Mouse (Mus musculus): ENCODE measurements at regions not wholly inside any gene's neighbourhood (a gene's known extent, or its start where the extent isn't known, plus 50 kb on each side); places are given as distances from the start of the nearest gene placed in this dataset.

GRCm38 (mm10) chr13:44329701-44330100, 399.6 kb upstream of the Jarid2 start:
- Histone ChIP-seq H3K9ac (no peak overlapping the region), H3K4me1 (peaks cover 15% of the 10 kb centered on the region), H3K9me3 (replicated peaks) (no peaks in the 10 kb centered on the region), H3K27me3 (no peaks in the 10 kb centered on the region), H3K36me3 (no peaks in the 10 kb centered on the region), H3K4me3 (replicated peaks) (no peak overlapping the region), H3K27ac (no peak overlapping the region), H3K4me2 (no peak overlapping the region)
- WGBS: 43% methylated on average over 10 of the region's 10 CpGs
- ATAC-seq (replicated peaks; ENCODE audit: low FRiP score): 0 out of 2 replicates have a peak, but pooled peaks have one; percentile 15

- Histone ChIP-seq H3K9ac (no peak overlapping the region), H3K27ac (no peak overlapping the region), H3K27me3 (no peaks in the 10 kb centered on the region), H3K4me2 (no peak overlapping the region), H3K9me3 (replicated peaks) (no peaks in the 10 kb centered on the region), H3K4me3 (replicated peaks) (no peak overlapping the region), H3K4me1 (peaks cover 15% of the 10 kb centered on the region), H3K36me3 (no peaks in the 10 kb centered on the region)
- ATAC-seq (replicated peaks; ENCODE audit: low FRiP score): no peak
- WGBS: 76% methylated on average over 11 of the region's 11 CpGs
Observed at GRCm38 (mm10) chr13:44332716-44333240, 396.5 kb upstream of the Jarid2 start.

- Histone ChIP-seq H3K4me2 (no peak overlapping the region), H3K9me3 (replicated peaks) (no peaks in the 10 kb centered on the region), H3K27ac (no peak overlapping the region), H3K27me3 (no peaks in the 10 kb centered on the region), H3K9ac (no peak overlapping the region), H3K4me3 (replicated peaks) (no peak overlapping the region), H3K4me1 (peaks cover 14% of the 10 kb centered on the region), H3K36me3 (no peaks in the 10 kb centered on the region)
- no peak for ATAC-seq (replicated peaks; ENCODE audit: low FRiP score)
- WGBS: 37% methylated on average over 6 of the region's 6 CpGs
Observed at GRCm38 (mm10) chr13:44339061-44339741, 390.1 kb upstream of the Jarid2 start.

- Histone ChIP-seq H3K27me3 (no peaks in the 10 kb centered on the region), H3K27ac (no peak overlapping the region), H3K4me3 (replicated peaks) (no peak overlapping the region), H3K9ac (no peak overlapping the region), H3K9me3 (replicated peaks) (no peaks in the 10 kb centered on the region), H3K36me3 (no peaks in the 10 kb centered on the region), H3K4me2 (no peak overlapping the region), H3K4me1 (peaks cover 21% of the 10 kb centered on the region)
- no peak for ATAC-seq (replicated peaks; ENCODE audit: low FRiP score)
- 83% methylated on average over 6 of the region's 6 CpGs for WGBS
Observed at GRCm38 (mm10) chr13:44345094-44345493, 384.2 kb upstream of the Jarid2 start.

GRCm38 (mm10) chr13:44346636-44347035, 382.6 kb upstream of the Jarid2 start:
- Histone ChIP-seq H3K36me3 (no peaks in the 10 kb centered on the region), H3K9ac (no peak overlapping the region), H3K27ac (0 out of 2 replicates have a peak overlapping the region, but pooled peaks have one; percentile 27), H3K4me2 (no peak overlapping the region), H3K4me3 (replicated peaks) (no peak overlapping the region), H3K9me3 (replicated peaks) (no peaks in the 10 kb centered on the region), H3K4me1 (peaks cover 21% of the 10 kb centered on the region), H3K27me3 (no peaks in the 10 kb centered on the region)
- no peak for ATAC-seq (replicated peaks; ENCODE audit: low FRiP score)
- WGBS: 73% methylated on average over 4 of the region's 4 CpGs

GRCm38 (mm10) chr13:44347662-44348061, 381.6 kb upstream of the Jarid2 start:
- H3K9ac ChIP-seq: no peak overlapping the region
- H3K36me3 ChIP-seq: no peaks in the 10 kb centered on the region
- H3K4me1 ChIP-seq: peaks cover 21% of the 10 kb centered on the region
- H3K4me3 ChIP-seq (replicated peaks): no peak overlapping the region
- ATAC-seq (replicated peaks; ENCODE audit: low FRiP score): 0 out of 2 replicates have a peak, but pooled peaks have one; percentile 56
- no peaks in the 10 kb centered on the region for H3K27me3 ChIP-seq
- 14% methylated on average over 9 of the region's 9 CpGs for WGBS
- H3K9me3 ChIP-seq (replicated peaks): no peaks in the 10 kb centered on the region
- H3K27ac ChIP-seq: peak overlapping the region; percentile 52
- H3K4me2 ChIP-seq: peak overlapping the region; percentile 3; the same call in 1 of the 2 replicates

GRCm38 (mm10) chr13:44353899-44354298, 375.4 kb upstream of the Jarid2 start:
- 12% methylated on average over 9 of the region's 9 CpGs for WGBS
- Histone ChIP-seq H3K4me3 (replicated peaks) (no peak overlapping the region), H3K27me3 (no peaks in the 10 kb centered on the region), H3K9ac (no peak overlapping the region), H3K4me1 (peaks cover 37% of the 10 kb centered on the region), H3K27ac (peak overlapping the region; percentile 73), H3K4me2 (peak overlapping the region; percentile 34), H3K36me3 (no peaks in the 10 kb centered on the region), H3K9me3 (replicated peaks) (no peaks in the 10 kb centered on the region)
- peak; percentile 73 for ATAC-seq (replicated peaks; ENCODE audit: low FRiP score)

GRCm38 (mm10) chr13:44355771-44356221, 373.5 kb upstream of the Jarid2 start:
- 14% methylated on average over 12 of the region's 12 CpGs for WGBS
- peak overlapping the region; percentile 22; the same call in 1 of the 2 replicates for H3K4me2 ChIP-seq
- no peak overlapping the region for H3K4me3 ChIP-seq (replicated peaks)
- H3K4me1 ChIP-seq: peaks cover 51% of the 10 kb centered on the region
- no peak overlapping the region for H3K9ac ChIP-seq
- no peaks in the 10 kb centered on the region for H3K27me3 ChIP-seq
- ATAC-seq (replicated peaks; ENCODE audit: low FRiP score): peak; percentile 70
- H3K9me3 ChIP-seq (replicated peaks): no peaks in the 10 kb centered on the region
- H3K36me3 ChIP-seq: no peaks in the 10 kb centered on the region
- H3K27ac ChIP-seq: peak overlapping the region; percentile 65

GRCm38 (mm10) chr13:44356981-44357380, 372.3 kb upstream of the Jarid2 start:
- 68% methylated on average over 11 of the region's 11 CpGs for WGBS
- Histone ChIP-seq H3K4me1 (peaks cover 60% of the 10 kb centered on the region), H3K4me3 (replicated peaks) (no peak overlapping the region), H3K36me3 (no peaks in the 10 kb centered on the region), H3K9me3 (replicated peaks) (no peaks in the 10 kb centered on the region), H3K27me3 (no peaks in the 10 kb centered on the region), H3K9ac (no peak overlapping the region), H3K27ac (no peak overlapping the region), H3K4me2 (no peak overlapping the region)
- no peak for ATAC-seq (replicated peaks; ENCODE audit: low FRiP score)

GRCm38 (mm10) chr13:44359344-44359743, 369.9 kb upstream of the Jarid2 start:
- ATAC-seq (replicated peaks; ENCODE audit: low FRiP score): no peak
- no peak overlapping the region for H3K4me3 ChIP-seq (replicated peaks)
- no peaks in the 10 kb centered on the region for H3K9me3 ChIP-seq (replicated peaks)
- H3K4me2 ChIP-seq: no peak overlapping the region
- no peak overlapping the region for H3K9ac ChIP-seq
- H3K36me3 ChIP-seq: no peaks in the 10 kb centered on the region
- H3K4me1 ChIP-seq: peaks cover 63% of the 10 kb centered on the region
- 57% methylated on average over 7 of the region's 7 CpGs for WGBS
- no peaks in the 10 kb centered on the region for H3K27me3 ChIP-seq
- 0 out of 2 replicates have a peak overlapping the region, but pooled peaks have one; percentile 11 for H3K27ac ChIP-seq

GRCm38 (mm10) chr13:44360016-44360415, 369.3 kb upstream of the Jarid2 start:
- H3K9me3 ChIP-seq (replicated peaks): no peaks in the 10 kb centered on the region
- no peak for ATAC-seq (replicated peaks; ENCODE audit: low FRiP score)
- H3K27ac ChIP-seq: no peak overlapping the region
- WGBS: 67% methylated on average over 5 of the region's 5 CpGs
- no peak overlapping the region for H3K9ac ChIP-seq
- no peaks in the 10 kb centered on the region for H3K27me3 ChIP-seq
- no peak overlapping the region for H3K4me2 ChIP-seq
- H3K4me1 ChIP-seq: peaks cover 57% of the 10 kb centered on the region
- no peaks in the 10 kb centered on the region for H3K36me3 ChIP-seq
- H3K4me3 ChIP-seq (replicated peaks): no peak overlapping the region

- WGBS: 69% methylated on average over 15 of the region's 15 CpGs
- no peaks in the 10 kb centered on the region for H3K9me3 ChIP-seq (replicated peaks)
- ATAC-seq (replicated peaks; ENCODE audit: low FRiP score): no peak
Observed at GRCm38 (mm10) chr13:44360725-44361290, 368.5 kb upstream of the Jarid2 start.

More at GRCm38 (mm10) chr13:44360725-44361290, 368.5 kb upstream of the Jarid2 start:
- Histone ChIP-seq H3K27ac (no peak overlapping the region), H3K9ac (no peak overlapping the region), H3K4me3 (replicated peaks) (no peak overlapping the region), H3K4me1 (peaks cover 49% of the 10 kb centered on the region), H3K36me3 (no peaks in the 10 kb centered on the region), H3K4me2 (no peak overlapping the region), H3K27me3 (no peaks in the 10 kb centered on the region)
